Mouse (Mus musculus) bone marrow, adult 2 months (tissue): ENCODE results near the gene Tfg.

Experiments used
- CTCF ChIP-seq: fragments of 200-500 bp; IDR thresholded peaks from 2 replicates; pipeline ENCODE4 v1.5.1; 2011; ENCODE audit warnings: low read length, control low read depth; ENCODE audit not compliant: control insufficient read depth, insufficient read depth
- POLR2A ChIP-seq: fragments of 200-500 bp; IDR thresholded peaks from 2 replicates; pipeline ENCODE4 v1.6.1; 2011; ENCODE audit warnings: low read depth, mild to moderate bottlenecking, control low read depth, low read length, borderline replicate concordance; ENCODE audit not compliant: control insufficient read depth

DNA sequence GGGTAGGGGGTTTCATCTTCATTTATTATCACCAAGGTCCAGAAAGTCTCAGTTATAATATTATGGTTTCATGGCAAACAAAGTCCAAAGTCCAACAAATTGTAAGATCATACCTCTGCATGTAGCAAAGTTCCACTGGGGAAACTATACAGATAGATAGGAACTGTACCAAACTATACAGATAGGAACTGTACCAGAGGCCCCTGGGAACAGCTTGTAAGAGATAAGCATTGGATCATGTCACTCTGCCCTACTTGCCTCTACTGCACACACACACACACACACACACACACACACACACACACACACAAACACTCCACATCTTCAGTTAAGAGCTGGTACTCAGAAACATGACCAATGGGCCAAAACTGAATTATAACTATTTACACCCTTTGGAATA lies 1.8 kb upstream of the Tfg start:
- TF ChIP-seq POLR2A: no peak
- no peak for TF ChIP-seq CTCF
